Mouse (Mus musculus): ENCODE results near the gene Fgf15. TPM values are rescaled to one million over a fixed set of nuclear protein-coding genes. Genes with fewer than 3 reads are reported as not detected.
A peak's percentile ranks its signal among the peaks of the same experiment; 100 is the strongest.
"Not testable (repeated sequence)": the region's sequence is repeated elsewhere in the genome, so short reads cannot be mapped to it uniquely, and the experiment has no call there.

Fgf15 gene
- polyA plus RNA-seq, 1 experiment from 2014 or later, result 0.35 TPM

GRCm38 (mm10) chr7:144864160-144864670, 32.1 kb upstream of the Fgf15 start:
- no peak overlapping the region for H3K4me3 ChIP-seq
- H3K27ac ChIP-seq, result no peak overlapping the region
- H3K27me3 ChIP-seq (ENCODE audit: low read depth, poor library complexity, severe bottlenecking), result peaks cover 86% of the 10 kb centered on the region
- 56% methylated on average over 3 of the region's 3 CpGs for WGBS
- H3K4me1 ChIP-seq, result peaks cover 14% of the 10 kb centered on the region
- H3K9me3 ChIP-seq (replicated peaks), result no peaks in the 10 kb centered on the region
- no peak for DNase-seq (ENCODE audit: low spot score)
- H3K36me3 ChIP-seq, result no peaks in the 10 kb centered on the region

DNA sequence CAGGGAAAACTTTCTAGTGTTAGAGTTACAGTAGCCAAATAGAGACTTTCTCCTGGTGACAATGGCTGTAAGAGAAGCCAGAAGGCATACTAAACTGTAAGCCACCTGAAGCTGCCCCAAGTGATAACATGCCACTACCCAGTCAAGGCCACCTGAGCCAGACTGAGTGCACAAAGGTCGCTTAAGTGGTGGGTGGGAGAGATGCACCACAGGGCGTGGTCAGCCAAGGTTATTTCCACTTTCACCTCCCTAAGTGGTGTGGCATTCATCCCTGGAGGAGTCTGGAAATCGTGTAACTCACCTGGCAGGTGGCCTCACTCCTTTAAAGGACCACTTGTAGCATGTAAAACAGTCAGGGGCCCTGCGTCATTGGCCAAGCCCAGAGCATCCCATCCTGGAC, 29.2 kb upstream of the Fgf15 start:
- H3K27me3 ChIP-seq (ENCODE audit: low read depth, poor library complexity, severe bottlenecking), result peaks cover 60% of the 10 kb centered on the region
- 72% methylated on average over 4 of the region's 4 CpGs for WGBS

DNA sequence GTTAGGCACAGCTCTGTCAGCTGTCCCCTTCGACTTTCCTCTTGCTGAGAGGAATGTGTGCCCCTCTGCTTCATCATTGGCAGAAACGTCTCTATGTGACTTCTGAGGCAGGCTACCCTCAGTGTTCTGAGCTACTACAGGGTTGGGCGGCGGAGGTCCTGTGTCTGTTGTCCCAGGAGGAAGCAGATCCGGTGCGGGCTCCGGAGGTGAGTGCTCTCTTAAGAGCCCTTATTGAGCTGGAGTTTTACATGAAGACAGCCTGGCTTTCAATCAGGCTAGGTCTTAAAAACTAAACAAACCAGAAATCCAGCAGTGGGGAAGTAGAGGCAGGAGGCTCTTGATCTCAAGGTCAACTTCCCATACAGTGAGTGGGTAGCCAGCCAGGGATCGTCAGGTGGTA, 28.7 kb upstream of the Fgf15 start:
- WGBS, result 84% methylated on average over 8 of the region's 8 CpGs

More for the DNA sequence above, 29.2 kb upstream of the Fgf15 start:
- DNase-seq (ENCODE audit: low spot score), result no peak
- H3K4me3 ChIP-seq, result no peak overlapping the region
- peaks cover under 1% of the 10 kb centered on the region; the same call in 1 of the 2 replicates for H3K4me1 ChIP-seq
- H3K27ac ChIP-seq, result no peak overlapping the region
- no peaks in the 10 kb centered on the region for H3K9me3 ChIP-seq (replicated peaks)
- no peaks in the 10 kb centered on the region for H3K36me3 ChIP-seq

DNA sequence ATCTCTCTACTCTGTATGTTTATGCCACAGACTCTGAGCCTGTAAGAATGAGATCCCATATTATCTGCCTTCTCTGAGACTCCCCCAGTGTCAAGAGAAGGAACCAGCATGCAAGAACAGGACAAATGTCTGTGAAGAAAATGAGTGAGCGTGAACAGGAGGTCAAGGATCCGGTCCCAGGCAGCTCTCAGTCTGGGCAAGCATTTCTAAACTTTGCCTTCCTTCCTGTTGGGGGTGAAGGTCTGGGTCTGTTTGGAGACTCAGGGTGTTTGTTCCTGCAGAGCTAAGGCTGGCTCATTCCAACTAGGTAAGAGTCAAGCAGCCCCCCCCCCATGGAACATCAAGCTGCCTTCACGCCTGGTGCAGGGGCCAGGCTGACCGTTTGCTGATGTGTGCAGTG, 23.9 kb upstream of the Fgf15 start:
- WGBS, result 57% methylated on average over 4 of the region's 4 CpGs
- no peaks in the 10 kb centered on the region for H3K9me3 ChIP-seq (replicated peaks)
- no peak overlapping the region for H3K4me3 ChIP-seq
- no peak for DNase-seq (ENCODE audit: low spot score)
- peaks cover 7% of the 10 kb centered on the region; the same call in 1 of the 2 replicates for H3K4me1 ChIP-seq
- H3K36me3 ChIP-seq, result no peaks in the 10 kb centered on the region
- 0 out of 2 replicates have a peak overlapping the region, but pooled peaks have one; percentile 21 for H3K27ac ChIP-seq
- peaks cover 44% of the 10 kb centered on the region for H3K27me3 ChIP-seq (ENCODE audit: low read depth, poor library complexity, severe bottlenecking)

More for the DNA sequence above, 28.7 kb upstream of the Fgf15 start:
- DNase-seq (ENCODE audit: low spot score), result no peak
- no peak overlapping the region for H3K4me3 ChIP-seq
- H3K9me3 ChIP-seq (replicated peaks), result no peaks in the 10 kb centered on the region
- H3K4me1 ChIP-seq, result 0 out of 2 replicates have a peak, but pooled peaks cover 2% of the 10 kb centered on the region
- H3K27me3 ChIP-seq (ENCODE audit: low read depth, poor library complexity, severe bottlenecking), result peaks cover 55% of the 10 kb centered on the region
- H3K36me3 ChIP-seq, result no peaks in the 10 kb centered on the region
- no peak overlapping the region for H3K27ac ChIP-seq

DNA sequence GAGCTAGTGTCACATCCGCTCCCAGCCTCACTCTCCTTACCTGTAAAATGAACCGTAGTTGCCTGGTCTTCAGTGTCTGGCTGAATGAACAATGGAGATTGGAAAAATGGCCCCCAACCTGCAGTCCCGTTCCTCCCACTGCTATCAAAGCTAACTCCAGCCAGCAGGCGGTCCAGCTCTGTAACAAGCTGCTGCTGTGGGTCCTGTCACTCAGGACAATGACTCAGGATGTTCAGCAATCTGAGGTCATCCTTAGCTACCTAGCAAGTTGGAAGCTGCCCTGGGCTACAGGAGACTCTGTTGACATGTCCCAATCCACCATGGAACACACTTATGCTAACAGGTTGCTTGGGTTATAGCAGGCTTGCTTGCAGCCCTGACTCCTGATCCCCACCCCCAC, 23.2 kb upstream of the Fgf15 start:
- DNase-seq (ENCODE audit: low spot score), result no peak
- Histone ChIP-seq H3K9me3 (replicated peaks) (no peaks in the 10 kb centered on the region), H3K4me3 (no peak overlapping the region), H3K4me1 (peaks cover 7% of the 10 kb centered on the region; the same call in 1 of the 2 replicates), H3K36me3 (no peaks in the 10 kb centered on the region), H3K27ac (no peak overlapping the region), H3K27me3 (ENCODE audit: low read depth, poor library complexity, severe bottlenecking) (peaks cover 41% of the 10 kb centered on the region)
- WGBS, result 77% methylated on average over 4 of the region's 4 CpGs

DNA sequence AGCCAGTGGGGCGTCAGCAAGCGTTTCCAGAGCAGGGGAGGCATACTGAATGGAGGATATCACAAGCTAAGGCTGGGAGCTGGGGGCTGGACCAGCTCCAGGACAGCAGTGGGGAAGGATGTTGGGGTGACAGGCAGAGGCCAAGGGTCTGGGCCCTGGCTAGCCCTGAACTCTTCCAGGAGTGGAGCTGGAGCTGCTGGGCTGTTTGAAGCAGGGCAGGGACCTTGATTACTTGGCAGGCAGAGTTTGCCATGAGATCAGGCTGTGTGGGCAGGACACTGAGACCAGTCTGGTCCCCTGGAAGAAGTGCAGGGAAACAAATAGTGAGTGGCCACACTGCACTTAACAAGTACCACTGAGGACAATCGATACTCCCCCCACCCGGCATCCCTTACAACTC, 22.1 kb upstream of the Fgf15 start:
- no peaks in the 10 kb centered on the region for H3K9me3 ChIP-seq (replicated peaks)
- H3K36me3 ChIP-seq, result no peaks in the 10 kb centered on the region
- H3K4me1 ChIP-seq, result peaks cover 7% of the 10 kb centered on the region; the same call in 1 of the 2 replicates
- no peak for DNase-seq (ENCODE audit: low spot score)
- peaks cover 41% of the 10 kb centered on the region for H3K27me3 ChIP-seq (ENCODE audit: low read depth, poor library complexity, severe bottlenecking)
- H3K27ac ChIP-seq, result no peak overlapping the region
- H3K4me3 ChIP-seq, result no peak overlapping the region
- WGBS, result 53% methylated on average over 4 of the region's 4 CpGs

DNA sequence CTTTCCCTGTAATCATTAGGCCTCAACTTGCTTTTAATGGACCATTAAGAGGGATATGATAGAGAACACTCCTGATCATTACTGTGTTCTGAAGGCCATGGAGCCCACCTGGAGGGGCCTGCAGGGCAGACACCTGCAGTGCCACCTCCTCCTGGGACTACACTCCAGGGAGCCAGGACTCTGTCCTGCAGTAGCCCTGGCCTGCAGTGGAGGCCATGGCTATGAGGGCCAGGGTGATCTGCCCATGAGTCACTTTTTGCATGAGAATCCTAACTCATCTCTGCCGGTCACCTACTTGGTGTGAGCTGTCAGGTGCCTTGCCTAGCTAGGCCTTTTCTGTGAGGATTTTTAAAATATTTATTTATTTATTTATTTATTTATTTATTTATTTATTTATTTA, 17.9 kb upstream of the Fgf15 start:
- WGBS, result 90% methylated on average over 1 of the region's 1 CpGs
- H3K4me3 ChIP-seq, result no peak overlapping the region
- DNase-seq (ENCODE audit: low spot score), result no peak
- H3K36me3 ChIP-seq, result no peaks in the 10 kb centered on the region
- no peaks in the 10 kb centered on the region for H3K9me3 ChIP-seq (replicated peaks)
- H3K4me1 ChIP-seq, result peaks cover 12% of the 10 kb centered on the region
- no peak overlapping the region for H3K27ac ChIP-seq
- H3K27me3 ChIP-seq (ENCODE audit: low read depth, poor library complexity, severe bottlenecking), result peaks cover 29% of the 10 kb centered on the region

GRCm38 (mm10) chr7:144883106-144883505, 13.2 kb upstream of the Fgf15 start:
- Histone ChIP-seq H3K27ac (no peak overlapping the region), H3K27me3 (ENCODE audit: low read depth, poor library complexity, severe bottlenecking) (peaks cover 12% of the 10 kb centered on the region), H3K4me3 (no peak overlapping the region), H3K36me3 (no peaks in the 10 kb centered on the region), H3K4me1 (peaks cover 10% of the 10 kb centered on the region), H3K9me3 (replicated peaks) (no peaks in the 10 kb centered on the region)
- no peak for DNase-seq (ENCODE audit: low spot score)
- WGBS, result 56% methylated on average over 2 of the region's 2 CpGs

GRCm38 (mm10) chr7:144887672-144888071, 8.7 kb upstream of the Fgf15 start:
- no peak for DNase-seq (ENCODE audit: low spot score)

DNA sequence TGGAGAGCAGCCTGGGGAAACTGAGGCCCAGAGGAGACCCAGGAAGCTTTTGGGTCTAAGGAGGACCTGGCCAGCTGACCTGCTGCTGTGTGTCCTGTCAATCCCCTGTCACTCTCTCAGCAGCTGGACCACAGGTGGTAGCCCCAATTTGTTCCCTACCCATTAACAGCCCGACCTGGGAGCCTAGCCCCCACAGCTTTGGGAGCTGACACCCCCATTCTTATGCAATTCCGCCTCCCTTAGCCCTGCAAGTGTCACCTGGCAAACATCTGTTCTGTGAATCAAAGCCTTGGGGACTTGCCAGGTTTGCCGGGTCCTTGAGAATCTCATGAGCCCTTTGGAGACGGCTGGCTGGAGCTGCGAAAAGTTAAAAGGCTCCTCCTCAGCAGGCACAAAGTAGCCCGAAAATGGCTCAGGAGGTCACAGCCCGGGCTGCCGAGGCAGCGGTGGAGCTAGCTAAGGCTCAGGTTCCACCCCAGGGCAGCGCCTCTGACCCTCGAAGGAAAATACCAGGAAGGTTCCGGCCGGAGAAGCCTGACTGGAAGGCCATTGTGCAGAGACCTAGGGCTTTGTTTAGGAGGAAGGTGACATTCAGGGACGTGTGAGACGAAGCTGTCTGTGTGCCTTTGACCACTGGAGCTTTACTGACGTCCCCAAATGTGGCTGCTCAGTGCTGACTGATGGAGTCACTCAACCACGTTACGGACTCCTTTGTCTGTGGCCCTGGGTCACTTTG, 7.6 kb upstream of the Fgf15 start:
- Histone ChIP-seq H3K9me3 (replicated peaks) (no peaks in the 10 kb centered on the region), H3K36me3 (no peaks in the 10 kb centered on the region), H3K27me3 (ENCODE audit: low read depth, poor library complexity, severe bottlenecking) (peaks cover 53% of the 10 kb centered on the region), H3K4me3 (0 out of 2 replicates have a peak overlapping the region, but pooled peaks have one; percentile 6), H3K4me1 (peaks cover 8% of the 10 kb centered on the region), H3K27ac (peak overlapping the region; percentile 44)
- 6% methylated on average over 18 of the region's 18 CpGs for WGBS
- DNase-seq (ENCODE audit: low spot score), result peak; percentile 40

More at GRCm38 (mm10) chr7:144887672-144888071, 8.7 kb upstream of the Fgf15 start:
- peaks cover 49% of the 10 kb centered on the region for H3K27me3 ChIP-seq (ENCODE audit: low read depth, poor library complexity, severe bottlenecking)
- H3K4me3 ChIP-seq, result no peak overlapping the region
- 83% methylated on average over 2 of the region's 2 CpGs for WGBS
- H3K27ac ChIP-seq, result no peak overlapping the region
- no peaks in the 10 kb centered on the region for H3K9me3 ChIP-seq (replicated peaks)
- no peaks in the 10 kb centered on the region for H3K36me3 ChIP-seq
- peaks cover 13% of the 10 kb centered on the region for H3K4me1 ChIP-seq

DNA sequence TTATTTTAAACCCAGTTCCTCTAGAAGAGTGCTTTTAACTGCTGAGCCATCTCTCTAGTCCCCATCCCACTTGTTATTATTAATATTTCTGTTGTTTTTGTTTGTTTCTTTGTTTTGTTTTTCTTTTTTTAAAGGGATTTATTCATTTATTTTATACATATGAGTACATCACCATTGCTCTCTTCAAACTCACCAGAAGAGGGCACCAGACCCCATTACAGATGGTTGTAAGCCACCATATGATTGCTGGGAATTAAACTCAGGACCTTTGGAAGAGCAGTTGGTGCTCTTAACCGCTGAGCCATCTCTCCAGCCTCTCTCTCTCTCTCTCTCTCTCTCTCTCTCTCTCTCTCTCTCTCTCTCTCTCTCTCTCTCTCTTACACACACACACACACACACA, 5.7 kb upstream of the Fgf15 start:
- 83% methylated on average over 1 of the region's 1 CpGs for WGBS
- Histone ChIP-seq H3K27me3 (ENCODE audit: low read depth, poor library complexity, severe bottlenecking) (peaks cover 72% of the 10 kb centered on the region), H3K4me1 (peaks cover 19% of the 10 kb centered on the region)
- H3K36me3 ChIP-seq; H3K9me3 ChIP-seq (replicated peaks); H3K27ac ChIP-seq; H3K4me3 ChIP-seq; DNase-seq (ENCODE audit: low spot score): not testable (repeated sequence)

DNA sequence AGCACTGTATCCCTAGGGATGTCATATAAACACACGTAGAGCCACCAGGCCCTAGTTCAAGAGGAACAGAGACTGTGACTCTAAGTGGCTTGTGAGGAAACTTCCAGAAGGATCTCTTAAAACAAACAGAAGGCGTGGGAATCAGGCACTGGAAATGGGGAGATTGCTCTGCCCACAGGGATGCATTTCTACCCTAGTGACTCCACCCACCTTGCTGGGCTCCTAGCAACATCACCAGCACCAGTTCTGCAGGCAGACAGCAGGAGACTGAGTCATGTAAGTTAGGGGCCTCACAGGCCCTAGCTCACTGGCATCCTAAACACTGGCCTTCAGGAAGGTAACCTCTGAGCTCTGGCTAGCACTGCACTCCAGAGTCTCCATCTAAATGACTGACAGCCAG, 4.5 kb upstream of the Fgf15 start:
- Histone ChIP-seq H3K9me3 (replicated peaks) (no peaks in the 10 kb centered on the region), H3K4me1 (peaks cover 31% of the 10 kb centered on the region), H3K36me3 (no peaks in the 10 kb centered on the region), H3K27ac (no peak overlapping the region), H3K4me3 (no peak overlapping the region), H3K27me3 (ENCODE audit: low read depth, poor library complexity, severe bottlenecking) (peaks cover 83% of the 10 kb centered on the region)
- WGBS, result 73% methylated on average over 2 of the region's 2 CpGs
- no peak for DNase-seq (ENCODE audit: low spot score)

GRCm38 (mm10) chr7:144892322-144892721, 4.0 kb upstream of the Fgf15 start:
- Histone ChIP-seq H3K27me3 (ENCODE audit: low read depth, poor library complexity, severe bottlenecking) (peaks cover 83% of the 10 kb centered on the region), H3K27ac (no peak overlapping the region), H3K4me3 (no peak overlapping the region), H3K9me3 (replicated peaks) (no peaks in the 10 kb centered on the region), H3K4me1 (peaks cover 35% of the 10 kb centered on the region), H3K36me3 (no peaks in the 10 kb centered on the region)
- WGBS, result 56% methylated on average over 6 of the region's 6 CpGs
- no peak for DNase-seq (ENCODE audit: low spot score)

Measured in limb, embryonic 10.5 days (tissue).